Mouse (Mus musculus) ES-E14 (cell line): ENCODE data around the gene Hsd11b1. TPM values are rescaled to one million over a fixed set of nuclear protein-coding genes. Genes with fewer than 3 reads are reported as not detected.

Experiments used
- DNase-seq: peaks from one replicate; pipeline ENCODE4 v3.0.0-alpha.2; 2013; ENCODE audit warnings: low read depth, low spot score
- H3K27ac ChIP-seq: 2 replicates; pipeline ENCODE4 v1.5.1; 2012; ENCODE audit warnings: low read depth, mild to moderate bottlenecking, low read length, moderate library complexity, mixed read lengths; ENCODE audit not compliant: poor library complexity, insufficient read depth, severe bottlenecking
- H3K36me3 ChIP-seq: 2 replicates; pipeline ENCODE4 v1.6.1; 2012; ENCODE audit warnings: mild to moderate bottlenecking, low read length, moderate library complexity, mixed read lengths; ENCODE audit not compliant: control insufficient read depth, poor library complexity, insufficient read depth, severe bottlenecking
- H3K4me1 ChIP-seq, 2 experiments: fragments of 150-350 bp in 1 of 2; sonication (generic) in 1 of 2; 2 replicates each; pipeline ENCODE4 v1.6.1; 2012; ENCODE audit warnings: low read length in 2 of 2, mild to moderate bottlenecking in 1 of 2, mixed read lengths in 1 of 2; ENCODE audit not compliant: control insufficient read depth in 2 of 2, insufficient read depth in 2 of 2, poor library complexity in 1 of 2
- H3K4me3 ChIP-seq, 2 experiments: fragments of 150-350 bp in 1 of 2; sonication (generic) in 1 of 2; 2 replicates each; pipeline ENCODE4 v1.5.1; 2012; ENCODE audit warnings: low read length in 2 of 2, low read depth in 1 of 2, mild to moderate bottlenecking in 1 of 2, mixed read lengths in 1 of 2; ENCODE audit not compliant: insufficient read depth in 1 of 2, poor library complexity in 1 of 2, severe bottlenecking in 1 of 2
- H3K9ac ChIP-seq: 2 replicates; pipeline ENCODE4 v1.6.1; 2012; ENCODE audit warnings: low read depth, mild to moderate bottlenecking, low read length, mixed read lengths; ENCODE audit not compliant: poor library complexity, insufficient read depth, severe bottlenecking
- H3K9me3 ChIP-seq: fragments of 150-350 bp; sonication (generic); 2 replicates; pipeline ENCODE4 v1.6.1; 2012; ENCODE audit warnings: low read depth, mild to moderate bottlenecking, low read length; ENCODE audit not compliant: control insufficient read depth, insufficient read depth
- CHD2 ChIP-seq: IDR thresholded peaks from 2 replicates; pipeline ENCODE4 v1.6.1; 2014; ENCODE audit warnings: mild to moderate bottlenecking, low read depth, low read length, inconsistent platforms
- HCFC1 ChIP-seq: IDR thresholded peaks from 2 replicates; pipeline ENCODE4 v1.6.1; 2012; ENCODE audit warnings: low read length, inconsistent platforms, borderline replicate concordance; ENCODE audit not compliant: insufficient read depth
- MAFK ChIP-seq: IDR thresholded peaks from 2 replicates; pipeline ENCODE4 v1.6.1; 2014; ENCODE audit warnings: mild to moderate bottlenecking, low read depth, low read length, inconsistent platforms; ENCODE audit not compliant: insufficient read depth
- ZC3H11A ChIP-seq: IDR thresholded peaks from 2 replicates; pipeline ENCODE4 v1.6.1; 2012; ENCODE audit warnings: low read depth, mild to moderate bottlenecking, inconsistent platforms, low read length, borderline replicate concordance
- ZNF384 ChIP-seq: IDR thresholded peaks from 2 replicates; pipeline ENCODE4 v1.6.1; 2012; ENCODE audit warnings: low read depth, low read length, inconsistent platforms
- in situ Hi-C, 2 experiments: fragments of 600-800 bp; cut with MboI; formaldehyde crosslinking; loops; one replicate each; pipeline ENCODE4 v1.15.1; 2025; ENCODE audit warnings: low sequenced_read_pairs in 2 of 2, inconsistent platforms in 1 of 2; ENCODE audit not compliant: unreplicated experiment in 2 of 2
- total RNA-seq: library from RNA; depleted of rRNA; stranded (reverse); fragments of 300-350 nt; gene quantifications from 2 replicates; pipeline ENCODE4 v1.2.3, GENCODE M21; 2012

Hsd11b1 gene
- total RNA-seq, 1 experiment: 0.18 TPM

DNA sequence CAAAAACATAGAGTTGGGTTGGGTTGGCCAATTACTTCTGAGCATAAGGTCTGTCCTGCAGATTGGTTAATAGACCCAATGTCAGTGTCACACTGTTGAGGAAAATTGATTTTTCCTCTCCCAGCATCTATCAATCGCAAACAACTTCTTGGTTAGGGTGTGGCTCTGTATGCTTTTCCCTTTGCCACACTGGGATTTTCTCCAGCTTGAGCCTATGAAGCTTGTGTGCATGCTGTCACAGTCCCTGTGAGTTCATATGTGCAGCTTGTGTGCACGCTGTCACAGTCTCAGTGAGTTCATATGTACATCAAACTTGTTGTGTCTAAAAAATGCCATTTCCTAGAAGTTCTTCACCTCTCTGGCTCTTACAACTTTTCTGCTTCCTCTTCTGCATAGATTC, 43.0 kb upstream of the Hsd11b1 start:
- in situ Hi-C loops: no loop called here
- no peaks in the 10 kb centered on the region for H3K9me3 ChIP-seq

DNA sequence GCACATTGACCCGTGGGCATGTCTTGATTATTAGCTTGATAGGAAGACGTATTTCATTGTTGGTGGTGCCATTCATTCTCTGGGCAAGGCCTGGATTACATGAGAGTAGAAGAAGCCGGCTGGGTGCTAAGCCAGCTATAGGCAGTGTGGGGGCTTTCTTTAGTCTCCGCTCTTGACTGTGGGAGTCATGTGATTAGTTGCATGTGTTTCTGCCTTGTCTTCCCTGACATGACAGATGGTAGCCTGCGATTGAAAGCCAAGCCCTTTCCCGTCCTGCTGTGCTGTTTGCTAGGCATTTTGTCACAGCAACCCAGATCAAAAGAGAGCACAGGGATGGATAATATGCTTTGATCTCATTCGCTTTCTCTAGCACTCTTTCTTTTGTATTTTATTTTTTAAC, 41.5 kb upstream of the Hsd11b1 start:
- Histone ChIP-seq H3K27ac (no peak overlapping the region), H3K4me3 (no peak overlapping the region), H3K36me3 (no peaks in the 10 kb centered on the region), H3K4me1 (peaks cover 0 to 9% of the 10 kb centered on the region in 2 experiments; a peak in 2 of 4 replicates), H3K9ac (no peak overlapping the region), H3K9me3 (no peaks in the 10 kb centered on the region)
- TF ChIP-seq HCFC1 (no peak), ZC3H11A (no peak), MAFK (no peak), ZNF384 (no peak), CHD2 (no peak)
- in situ Hi-C loops: no loop called here
- DNase-seq: no peak

More for the DNA sequence above, 43.0 kb upstream of the Hsd11b1 start:
- peaks cover 0 to 6% of the 10 kb centered on the region in 2 experiments; a peak in 2 of 4 replicates for H3K4me1 ChIP-seq
- no peak for TF ChIP-seq HCFC1
- no peak for TF ChIP-seq ZC3H11A
- no peak for TF ChIP-seq MAFK
- TF ChIP-seq ZNF384: no peak
- TF ChIP-seq CHD2: no peak
- no peaks in the 10 kb centered on the region for H3K36me3 ChIP-seq
- no peak overlapping the region for H3K27ac ChIP-seq
- H3K9ac ChIP-seq: no peak overlapping the region
- H3K4me3 ChIP-seq: no peak overlapping the region
- DNase-seq: no peak

DNA sequence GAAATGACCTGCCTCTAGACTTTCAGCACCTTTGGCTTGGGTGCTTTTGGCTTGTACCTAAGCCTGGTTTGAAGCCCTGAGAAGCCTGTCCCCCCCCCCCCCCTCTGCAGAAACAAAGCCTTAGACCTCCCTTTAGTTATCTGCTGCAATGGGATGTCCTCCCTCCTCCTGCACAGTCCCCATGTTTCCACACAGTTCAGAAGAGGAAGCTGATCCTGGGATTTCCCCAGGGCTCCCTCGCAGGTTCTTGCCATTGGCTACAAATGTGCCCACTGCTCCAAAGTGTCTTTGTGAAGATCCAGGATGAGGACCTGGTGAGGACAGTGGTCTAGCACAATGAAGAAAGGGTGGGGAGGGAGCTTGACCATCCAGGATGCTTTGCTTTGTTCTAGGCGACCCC, 39.2 kb upstream of the Hsd11b1 start:
- Histone ChIP-seq H3K9me3 (no peaks in the 10 kb centered on the region), H3K27ac (no peak overlapping the region), H3K9ac (no peak overlapping the region), H3K4me1 (peaks cover 0 to 9% of the 10 kb centered on the region in 2 experiments; a peak in 2 of 4 replicates), H3K36me3 (no peaks in the 10 kb centered on the region), H3K4me3 (no peak overlapping the region)
- TF ChIP-seq ZC3H11A: no peak
- TF ChIP-seq ZNF384: no peak
- no peak for TF ChIP-seq MAFK
- TF ChIP-seq HCFC1: no peak
- TF ChIP-seq CHD2: no peak
- in situ Hi-C loops: no loop called here
- DNase-seq: no peak

DNA sequence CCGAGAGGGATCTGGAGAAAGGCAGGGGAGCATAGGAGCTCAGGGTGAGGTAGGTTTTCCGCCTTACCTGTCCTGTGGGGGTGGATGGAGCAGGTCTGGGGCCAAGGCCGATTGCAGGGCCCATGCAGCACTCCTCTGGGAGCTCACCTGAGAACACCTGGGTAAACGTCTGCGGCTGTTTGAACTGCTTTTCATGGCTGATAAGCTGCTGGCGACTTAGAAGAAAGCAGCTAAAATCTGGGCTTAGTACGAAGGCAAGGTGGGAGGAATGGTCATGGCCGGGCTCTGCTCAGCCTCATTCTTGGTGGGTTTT, 38.2 kb upstream of the Hsd11b1 start:
- TF ChIP-seq ZNF384 (no peak), CHD2 (no peak), MAFK (no peak), HCFC1 (no peak), ZC3H11A (no peak)
- H3K9me3 ChIP-seq: no peaks in the 10 kb centered on the region
- no peaks in the 10 kb centered on the region for H3K36me3 ChIP-seq
- no peak overlapping the region for H3K27ac ChIP-seq
- H3K9ac ChIP-seq: no peak overlapping the region
- DNase-seq: no peak
- peak overlapping the region in 1 of 2 experiments; percentile 12; a peak in 1 of 4 replicates for H3K4me3 ChIP-seq
- H3K4me1 ChIP-seq: peaks cover 0 to 9% of the 10 kb centered on the region in 2 experiments; a peak in 2 of 4 replicates
- in situ Hi-C loops: no loop called here
